Mouse (Mus musculus): ENCODE data around the gene Tgif2lx2. TPM values are rescaled to one million over a fixed set of nuclear protein-coding genes. Genes with fewer than 3 reads are reported as not detected.

The Tgif2lx2 gene
- polyA plus RNA-seq (2012; rRNA removed): not detected in 2 replicates

DNA sequence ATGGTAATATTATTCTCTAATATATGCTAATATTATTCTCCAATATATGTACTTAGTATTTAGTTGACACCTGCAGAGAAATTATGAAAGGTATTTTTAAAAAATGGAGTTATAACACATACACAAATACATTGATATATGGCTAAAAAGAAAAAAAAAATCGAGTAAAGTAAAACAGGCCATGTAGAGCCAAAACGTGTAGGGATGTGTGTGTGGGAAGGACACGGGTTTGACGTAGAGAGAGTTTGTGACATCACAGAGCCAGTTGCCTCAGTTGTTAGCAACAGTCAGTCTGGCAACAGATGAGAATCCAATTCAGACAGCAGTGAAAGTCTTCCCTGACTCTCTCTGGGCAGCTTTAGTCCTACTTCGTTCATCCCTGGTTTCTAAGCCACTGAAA lies at the start of gene Tgif2lx2:
TSS of gene Tgif2lx2 (plus strand) at position 301 of the 400 bp plus-strand sequence.

Other genes starting within 250 kb of the Tgif2lx2 start
- gene Tgif2lx1, start 53.5 kb downstream of the Tgif2lx2 start, polyA plus RNA-seq (2012; rRNA removed): not detected in 2 replicates